Comparison of ENCODE assay signal across 7 mouse cellular contexts in the genomic region with DNA sequence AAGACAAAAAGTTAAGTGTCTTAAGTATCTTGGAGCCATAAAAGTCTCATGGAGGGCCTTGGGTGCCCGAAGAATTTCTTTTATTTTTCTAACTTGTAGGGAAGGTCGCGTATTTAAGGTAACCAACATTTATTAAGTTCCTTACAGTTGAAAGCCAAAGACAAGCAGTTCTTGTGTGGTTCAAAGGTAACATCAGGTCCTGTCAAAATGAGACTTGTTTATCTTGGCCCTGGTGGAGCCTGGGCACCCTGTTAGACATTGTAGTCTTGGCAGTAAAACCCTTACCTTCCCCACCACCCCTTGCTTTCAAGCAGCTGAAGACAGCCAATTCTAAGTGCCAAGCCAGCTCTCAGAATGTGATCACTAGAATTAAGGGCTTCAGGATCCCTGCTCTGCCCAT. TPM values are rescaled to one million over a fixed set of nuclear protein-coding genes. Genes with fewer than 3 reads are reported as not detected.
DNase-seq lines count a peak whose midpoint lies in the region; ATAC-seq lines count a peak whose summit lies in the region.

No protein-coding gene starts in this region.

- H3K36me3 ChIP-seq in heart, embryonic 16.5 days (ENCODE audit: control insufficient read depth, insufficient read depth) = 0 out of 2 replicates have a peak, but pooled peaks cover 2% of the 10 kb centered on the region
- peaks cover 23% of the 10 kb centered on the region for H3K36me3 ChIP-seq in liver, embryonic 12.5 days

- no peaks in the 10 kb centered on the region for H3K9me3 ChIP-seq in heart, embryonic 16.5 days (replicated peaks; ENCODE audit: control insufficient read depth, low read length)
- H3K9me3 ChIP-seq in liver, embryonic 12.5 days (replicated peaks) = no peaks in the 10 kb centered on the region

- DNase-seq in 3T3-L1 (ENCODE audit: low read depth, low spot score) (peak; percentile 22), A20 (ENCODE audit: low read depth, low spot score) (peak; percentile 74)
- DNase-seq in natural killer cell, adult 2 months (ENCODE audit: low spot score in 2 of 2) = no peak
- DNase-seq in spleen, adult 18-20 months = no peak

- peak overlapping the region; percentile 73 for H3K9ac ChIP-seq in heart, embryonic 16.5 days (ENCODE audit: low read length)
- H3K9ac ChIP-seq in liver, embryonic 12.5 days = peak overlapping the region; percentile 69

- ATAC-seq in heart, embryonic 16.5 days (replicated peaks; ENCODE audit: extremely low read depth, insufficient read depth, low FRiP score) = no peak
- no peak for ATAC-seq in liver, embryonic 12.5 days
- no peak for ATAC-seq in activated CD4-positive, CD25-positive, alpha-beta regulatory T cell, adult 4 months

- H3K27me3 ChIP-seq in heart, embryonic 16.5 days (ENCODE audit: control insufficient read depth, insufficient read depth, low read length) = no peaks in the 10 kb centered on the region
- no peaks in the 10 kb centered on the region for H3K27me3 ChIP-seq in liver, embryonic 12.5 days (replicated peaks)

- H3K4me3 ChIP-seq in heart, embryonic 16.5 days (ENCODE audit: low read length) = peak overlapping the region; percentile 84
- peak overlapping the region; percentile 81 for H3K4me3 ChIP-seq in liver, embryonic 12.5 days

- H3K27ac ChIP-seq in heart, embryonic 16.5 days (ENCODE audit: low read length) = no peak overlapping the region
- H3K27ac ChIP-seq in liver, embryonic 12.5 days = peak overlapping the region; percentile 66

- peak overlapping the region; percentile 66 for H3K4me2 ChIP-seq in heart, embryonic 16.5 days (ENCODE audit: low read depth, low read length)
- peak overlapping the region; percentile 72 for H3K4me2 ChIP-seq in liver, embryonic 12.5 days

- WGBS in heart, embryonic 16.5 days = 76% methylated on average over 3 of the region's 3 CpGs
- 74% methylated on average over 3 of the region's 3 CpGs for WGBS in liver, embryonic 12.5 days (ENCODE audit: insufficient replicate concordance)

- H3K4me1 ChIP-seq in heart, embryonic 16.5 days (ENCODE audit: control insufficient read depth, insufficient read depth, low read length) = peaks cover 13% of the 10 kb centered on the region
- H3K4me1 ChIP-seq in liver, embryonic 12.5 days = peaks cover 31% of the 10 kb centered on the region

RNA-seq across cellular contexts. Expression of gene Gmeb2, which starts 0.9 kb away (rescaled TPM):
- 8.8 and 9.3 TPM in 2 replicates for polyA plus RNA-seq in heart, embryonic 16.5 days (2015; fragmentation: Nextera tagmentation; extraction: Ambion mirVana)
- 13.0 and 14.4 TPM in 2 replicates for polyA plus RNA-seq in liver, embryonic 12.5 days (2016; fragmentation: Nextera tagmentation; extraction: Ambion mirVana)
- 10 to 100 TPM in 1 of 2 experiments, 1 to 10 TPM in 1; 8.5 to 11.4 TPM for polyA plus RNA-seq in activated CD4-positive, CD25-positive, alpha-beta regulatory T cell, adult 4 months (2017; shearing (Covaris generic))

RNA-seq across cellular contexts. Expression of gene Stmn3, which starts 25.6 kb away (rescaled TPM):
- 1.4 and 1.9 TPM in 2 replicates for polyA plus RNA-seq in heart, embryonic 16.5 days (2015; fragmentation: Nextera tagmentation; extraction: Ambion mirVana)
- polyA plus RNA-seq in liver, embryonic 12.5 days (2016; fragmentation: Nextera tagmentation; extraction: Ambion mirVana) = 0.18 TPM in 1 of 2 replicates, not detected in the other
- under 1 TPM in 1 of 2 experiments, not detected in 1; 0.40 TPM for polyA plus RNA-seq in activated CD4-positive, CD25-positive, alpha-beta regulatory T cell, adult 4 months (2017; shearing (Covaris generic))

RNA-seq across cellular contexts. Expression of gene Rtel1, which starts 30.8 kb away (rescaled TPM):
- 23.8 and 25.9 TPM in 2 replicates for polyA plus RNA-seq in heart, embryonic 16.5 days (2015; fragmentation: Nextera tagmentation; extraction: Ambion mirVana)
- polyA plus RNA-seq in liver, embryonic 12.5 days (2016; fragmentation: Nextera tagmentation; extraction: Ambion mirVana) = 39.8 and 40.4 TPM in 2 replicates
- polyA plus RNA-seq in activated CD4-positive, CD25-positive, alpha-beta regulatory T cell, adult 4 months (2017; shearing (Covaris generic)) = 10 to 100 TPM; 22.9 to 25.4 TPM

RNA-seq across cellular contexts. Expression of gene Helz2, which starts 46.9 kb away (rescaled TPM):
- 1.2 and 1.5 TPM in 2 replicates for polyA plus RNA-seq in heart, embryonic 16.5 days (2015; fragmentation: Nextera tagmentation; extraction: Ambion mirVana)
- 1.7 and 1.8 TPM in 2 replicates for polyA plus RNA-seq in liver, embryonic 12.5 days (2016; fragmentation: Nextera tagmentation; extraction: Ambion mirVana)
- 10 to 100 TPM; 15.5 to 18.4 TPM for polyA plus RNA-seq in activated CD4-positive, CD25-positive, alpha-beta regulatory T cell, adult 4 months (2017; shearing (Covaris generic))

Comparison
In these comparisons a context has a peak if more than half of its experiments do, and no peak if none do; other contexts are left out.
1. DNase-seq: peak in 3T3-L1 (single experiment) and A20 (single experiment); none in natural killer cell, adult 2 months (0 of 2) and spleen, adult 18-20 months (0 of 2).